Mouse (Mus musculus): ENCODE data around the gene Pitpnb. TPM values are rescaled to one million over a fixed set of nuclear protein-coding genes. Genes with fewer than 3 reads are reported as not detected.
A peak's percentile ranks its signal among the peaks of the same experiment; 100 is the strongest.

The Pitpnb gene
- polyA plus RNA-seq, 1 experiment from 2014 or later, result 120 TPM

DNA sequence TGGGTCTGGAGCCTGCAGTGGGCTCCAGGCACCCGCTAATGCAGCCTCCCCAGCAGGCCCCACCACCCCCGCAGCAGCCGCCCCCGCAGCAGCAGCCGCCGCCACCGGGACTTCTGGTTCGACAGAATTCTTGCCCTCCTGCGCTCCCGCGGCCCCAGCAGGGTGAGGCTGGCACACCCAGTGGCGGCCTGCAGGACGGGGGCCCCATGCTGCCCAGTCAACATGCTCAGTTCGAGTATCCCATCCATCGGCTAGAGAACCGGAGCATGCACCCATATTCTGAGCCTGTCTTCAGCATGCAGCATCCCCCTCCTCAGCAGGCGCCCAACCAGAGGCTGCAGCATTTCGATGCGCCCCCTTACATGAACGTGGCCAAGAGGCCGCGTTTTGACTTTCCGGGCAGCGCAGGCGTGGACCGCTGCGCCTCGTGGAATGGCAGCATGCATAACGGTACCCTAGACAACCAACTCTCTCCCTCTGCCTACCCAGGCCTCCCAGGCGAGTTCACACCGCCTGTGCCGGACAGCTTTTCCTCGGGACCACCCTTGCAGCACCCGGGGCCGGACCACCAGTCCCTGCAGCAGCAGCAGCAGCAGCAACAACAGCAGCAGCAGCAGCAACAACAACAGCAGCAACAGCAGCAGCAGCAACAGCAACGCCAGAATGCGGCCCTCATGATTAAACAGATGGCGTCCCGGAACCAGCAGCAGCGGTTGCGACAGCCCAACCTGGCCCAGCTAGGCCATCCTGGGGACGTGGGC lies 88.7 kb downstream of the Pitpnb start:
- Histone ChIP-seq H3K9ac (ENCODE audit: low read depth, low read length) (peak overlapping the region; percentile 100), H3K9me3 (ENCODE audit: control insufficient read depth, low read length) (no peaks in the 10 kb centered on the region), H3K27ac (ENCODE audit: low read depth, low read length) (peak overlapping the region; percentile 99), H3K27me3 (ENCODE audit: control insufficient read depth, insufficient read depth, low read length) (no peaks in the 10 kb centered on the region), H3K36me3 (ENCODE audit: control insufficient read depth, insufficient read depth, low read length) (peaks cover 6% of the 10 kb centered on the region), H3K4me3 (ENCODE audit: low read depth, low read length) (peak overlapping the region; percentile 98), H3K4me2 (replicated peaks; ENCODE audit: low read depth, low read length) (peak overlapping the region; percentile 98), H3K4me1 (replicated peaks; ENCODE audit: control insufficient read depth, insufficient read depth, low read length) (peaks cover 18% of the 10 kb centered on the region)
- under 1% methylated on average over 40 of the region's 42 CpGs for WGBS
- peak; percentile 70 for DNase-seq (ENCODE audit: low spot score)
- no peak for ATAC-seq (ENCODE audit: low FRiP score)

DNA sequence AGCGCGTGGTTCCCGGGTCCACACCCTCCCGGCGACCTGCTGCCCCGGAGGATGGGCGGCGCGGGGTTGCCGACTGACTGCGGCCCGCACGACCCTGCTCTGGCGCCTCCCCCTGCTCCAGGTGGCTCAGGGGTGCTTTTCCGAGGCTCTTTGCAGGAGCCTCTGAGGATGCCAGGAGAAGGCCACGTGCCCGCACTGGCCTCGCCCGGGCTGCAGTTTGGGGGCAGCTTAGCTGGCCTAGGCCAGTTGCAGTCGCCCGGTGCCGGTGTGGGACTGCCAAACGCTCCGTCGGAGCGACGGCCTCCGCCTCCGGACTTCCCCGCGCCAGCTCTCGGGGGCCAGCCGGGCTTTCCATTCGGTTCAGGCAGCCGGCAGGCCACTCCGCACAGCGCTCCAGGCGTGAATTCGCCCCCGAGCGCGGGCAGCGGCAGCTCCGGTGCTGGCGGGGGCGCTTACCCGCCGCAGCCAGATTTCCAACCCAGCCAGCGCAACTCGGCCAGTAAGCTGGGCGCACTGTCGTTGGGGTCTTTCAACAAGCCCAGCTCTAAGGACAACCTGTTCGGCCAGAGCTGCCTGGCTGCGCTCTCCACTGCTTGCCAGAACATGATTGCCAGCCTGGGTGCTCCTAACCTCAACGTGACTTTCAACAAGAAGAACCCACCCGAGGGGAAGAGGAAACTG lies 89.6 kb downstream of the Pitpnb start:
- no peaks in the 10 kb centered on the region for H3K9me3 ChIP-seq (ENCODE audit: control insufficient read depth, low read length)
- H3K4me2 ChIP-seq (replicated peaks; ENCODE audit: low read depth, low read length), result peak overlapping the region; percentile 98
- 1% methylated on average over 55 of the region's 56 CpGs for WGBS
- H3K27me3 ChIP-seq (ENCODE audit: control insufficient read depth, insufficient read depth, low read length), result no peaks in the 10 kb centered on the region
- DNase-seq (ENCODE audit: low spot score), result no peak
- H3K4me3 ChIP-seq (ENCODE audit: low read depth, low read length), result peak overlapping the region; percentile 98
- ATAC-seq (ENCODE audit: low FRiP score), result no peak
- peaks cover 12% of the 10 kb centered on the region for H3K4me1 ChIP-seq (replicated peaks; ENCODE audit: control insufficient read depth, insufficient read depth, low read length)
- peaks cover 6% of the 10 kb centered on the region for H3K36me3 ChIP-seq (ENCODE audit: control insufficient read depth, insufficient read depth, low read length)
- peak overlapping the region; percentile 100 for H3K9ac ChIP-seq (ENCODE audit: low read depth, low read length)
- peak overlapping the region; percentile 99 for H3K27ac ChIP-seq (ENCODE audit: low read depth, low read length)

DNA sequence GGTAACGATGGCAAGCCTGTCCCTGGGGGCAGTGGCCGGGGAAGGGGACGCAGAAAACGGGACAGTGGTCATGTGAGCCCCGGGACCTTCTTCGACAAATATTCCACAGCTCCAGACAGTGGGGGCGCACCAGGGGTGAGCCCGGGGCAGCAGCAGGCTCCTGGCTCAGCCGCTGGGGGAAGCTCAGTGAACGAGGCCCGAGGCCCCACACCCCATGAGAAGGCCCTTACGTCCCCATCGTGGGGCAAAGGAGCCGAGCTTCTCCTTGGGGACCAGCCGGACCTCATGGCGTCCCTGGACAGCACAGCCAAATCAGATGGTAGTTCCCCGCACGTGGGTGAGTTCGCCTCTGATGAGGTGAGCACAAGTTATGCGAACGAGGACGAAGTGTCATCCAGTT lies 90.3 kb downstream of the Pitpnb start:
- Histone ChIP-seq H3K9ac (ENCODE audit: low read depth, low read length) (peak overlapping the region; percentile 100), H3K4me2 (replicated peaks; ENCODE audit: low read depth, low read length) (peak overlapping the region; percentile 98), H3K4me3 (ENCODE audit: low read depth, low read length) (peak overlapping the region; percentile 98), H3K36me3 (ENCODE audit: control insufficient read depth, insufficient read depth, low read length) (peaks cover 6% of the 10 kb centered on the region), H3K4me1 (replicated peaks; ENCODE audit: control insufficient read depth, insufficient read depth, low read length) (peaks cover 12% of the 10 kb centered on the region), H3K9me3 (ENCODE audit: control insufficient read depth, low read length) (no peaks in the 10 kb centered on the region), H3K27me3 (ENCODE audit: control insufficient read depth, insufficient read depth, low read length) (no peaks in the 10 kb centered on the region), H3K27ac (ENCODE audit: low read depth, low read length) (peak overlapping the region; percentile 99)
- whole genome bisulfite sequencing, result 12% methylated on average over 22 of the region's 22 CpGs
- ATAC-seq (ENCODE audit: low FRiP score), result no peak
- peak; percentile 64 for DNase-seq (ENCODE audit: low spot score)

DNA sequence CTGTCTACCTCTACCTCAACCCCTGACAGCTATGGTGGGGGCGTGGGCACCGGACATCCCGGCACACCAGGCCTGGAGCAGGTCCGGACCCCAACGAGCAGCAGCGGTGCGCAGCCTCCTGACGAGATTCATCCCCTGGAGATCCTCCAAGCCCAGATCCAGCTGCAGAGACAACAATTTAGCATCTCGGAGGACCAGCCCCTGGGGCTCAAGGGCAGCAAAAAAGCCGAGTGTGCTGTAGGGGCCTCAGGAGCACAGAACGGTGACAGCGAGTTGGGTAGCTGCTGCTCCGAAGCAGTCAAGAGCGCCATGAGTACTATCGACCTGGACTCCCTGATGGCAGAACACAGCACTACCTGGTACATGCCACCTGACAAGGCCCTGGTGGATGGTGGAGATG lies 90.9 kb downstream of the Pitpnb start:
- H3K27ac ChIP-seq (ENCODE audit: low read depth, low read length), result peak overlapping the region; percentile 99
- peaks cover 6% of the 10 kb centered on the region for H3K36me3 ChIP-seq (ENCODE audit: control insufficient read depth, insufficient read depth, low read length)

DNA sequence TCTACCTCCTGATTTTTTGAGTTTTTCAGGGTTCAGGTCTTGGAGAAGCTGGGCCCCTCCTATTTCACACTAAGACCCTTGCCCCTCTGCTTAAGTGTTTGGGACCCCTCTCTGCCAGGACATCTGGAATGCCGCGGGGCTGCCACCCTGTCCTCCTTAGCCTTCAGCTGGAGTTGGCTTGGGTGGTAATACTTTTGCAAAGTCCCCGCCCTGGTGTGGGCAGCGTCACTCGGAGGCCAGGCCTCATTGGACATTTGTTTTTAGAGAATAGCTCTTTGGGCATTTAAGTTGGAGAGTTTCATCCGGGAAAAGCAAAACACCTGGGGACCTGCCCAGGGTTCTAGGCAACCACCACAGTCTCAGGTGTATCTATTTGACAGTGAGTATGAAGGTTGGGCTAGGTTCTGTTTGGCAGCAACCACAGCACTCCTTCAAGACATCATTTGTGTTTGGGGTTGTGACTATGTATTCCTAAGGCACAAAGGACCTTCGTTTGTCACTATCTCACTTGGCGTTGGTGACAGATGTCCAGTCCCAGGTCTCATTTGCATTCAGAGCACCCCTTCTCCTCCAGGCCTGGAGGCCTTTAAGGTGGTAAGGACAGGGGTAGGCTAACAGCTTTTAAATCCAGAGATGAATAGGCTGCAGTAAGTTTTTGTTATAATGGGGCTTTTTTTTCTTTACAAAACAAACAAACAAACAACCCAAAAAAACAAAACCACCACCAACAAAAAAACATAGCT lies 91.7 kb downstream of the Pitpnb start:
- H3K36me3 ChIP-seq (ENCODE audit: control insufficient read depth, insufficient read depth, low read length), result peaks cover 6% of the 10 kb centered on the region
- peaks cover 24% of the 10 kb centered on the region for H3K4me1 ChIP-seq (replicated peaks; ENCODE audit: control insufficient read depth, insufficient read depth, low read length)
- DNase-seq (ENCODE audit: low spot score) (peak; percentile 62), ATAC-seq (ENCODE audit: low FRiP score) (peak; percentile 55; the same call in 1 of the 2 replicates)
- peak overlapping the region; percentile 98 for H3K4me2 ChIP-seq (replicated peaks; ENCODE audit: low read depth, low read length)
- no peaks in the 10 kb centered on the region for H3K27me3 ChIP-seq (ENCODE audit: control insufficient read depth, insufficient read depth, low read length)
- peak overlapping the region; percentile 100 for H3K9ac ChIP-seq (ENCODE audit: low read depth, low read length)
- H3K9me3 ChIP-seq (ENCODE audit: control insufficient read depth, low read length), result no peaks in the 10 kb centered on the region
- H3K4me3 ChIP-seq (ENCODE audit: low read depth, low read length), result peak overlapping the region; percentile 98
- WGBS, result 27% methylated on average over 8 of the region's 8 CpGs
- H3K27ac ChIP-seq (ENCODE audit: low read depth, low read length), result peak overlapping the region; percentile 99

More for the DNA sequence above, 90.9 kb downstream of the Pitpnb start:
- Histone ChIP-seq H3K4me1 (replicated peaks; ENCODE audit: control insufficient read depth, insufficient read depth, low read length) (peaks cover 16% of the 10 kb centered on the region), H3K4me3 (ENCODE audit: low read depth, low read length) (peak overlapping the region; percentile 98), H3K9ac (ENCODE audit: low read depth, low read length) (peak overlapping the region; percentile 100), H3K4me2 (replicated peaks; ENCODE audit: low read depth, low read length) (peak overlapping the region; percentile 98), H3K9me3 (ENCODE audit: control insufficient read depth, low read length) (no peaks in the 10 kb centered on the region), H3K27me3 (ENCODE audit: control insufficient read depth, insufficient read depth, low read length) (no peaks in the 10 kb centered on the region)
- WGBS, result 34% methylated on average over 15 of the region's 15 CpGs
- DNase-seq (ENCODE audit: low spot score) (peak; percentile 56), ATAC-seq (ENCODE audit: low FRiP score) (no peak)

DNA sequence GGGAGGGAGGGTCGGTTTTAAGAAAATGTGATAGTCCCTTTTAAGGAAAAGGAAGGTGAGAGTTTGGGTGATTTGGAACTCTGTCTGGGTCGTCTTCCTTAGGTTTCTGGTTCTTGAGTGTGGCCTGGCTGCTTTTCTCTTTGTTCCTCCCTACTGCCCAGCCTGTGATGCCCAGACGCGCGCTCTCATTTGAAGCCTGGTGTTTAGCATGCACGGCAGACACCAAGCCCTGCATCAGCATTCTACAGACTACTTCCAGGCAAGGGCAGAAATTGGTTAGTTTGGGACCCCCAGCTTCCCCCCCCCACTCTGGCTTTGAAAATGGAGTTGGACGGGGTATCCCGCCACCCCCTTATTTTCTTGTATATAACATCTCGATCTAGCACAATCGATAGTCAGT lies 92.4 kb downstream of the Pitpnb start:
- Histone ChIP-seq H3K9ac (ENCODE audit: low read depth, low read length) (peak overlapping the region; percentile 100), H3K36me3 (ENCODE audit: control insufficient read depth, insufficient read depth, low read length) (peaks cover 6% of the 10 kb centered on the region), H3K4me3 (ENCODE audit: low read depth, low read length) (peak overlapping the region; percentile 98), H3K27ac (ENCODE audit: low read depth, low read length) (peak overlapping the region; percentile 99), H3K27me3 (ENCODE audit: control insufficient read depth, insufficient read depth, low read length) (no peaks in the 10 kb centered on the region), H3K4me2 (replicated peaks; ENCODE audit: low read depth, low read length) (peak overlapping the region; percentile 98), H3K4me1 (replicated peaks; ENCODE audit: control insufficient read depth, insufficient read depth, low read length) (peaks cover 30% of the 10 kb centered on the region), H3K9me3 (ENCODE audit: control insufficient read depth, low read length) (no peaks in the 10 kb centered on the region)
- ATAC-seq (ENCODE audit: low FRiP score), result peak; percentile 39; the same call in 1 of the 2 replicates
- 32% methylated on average over 10 of the region's 10 CpGs for WGBS
- peak; percentile 69 for DNase-seq (ENCODE audit: low spot score)

DNA sequence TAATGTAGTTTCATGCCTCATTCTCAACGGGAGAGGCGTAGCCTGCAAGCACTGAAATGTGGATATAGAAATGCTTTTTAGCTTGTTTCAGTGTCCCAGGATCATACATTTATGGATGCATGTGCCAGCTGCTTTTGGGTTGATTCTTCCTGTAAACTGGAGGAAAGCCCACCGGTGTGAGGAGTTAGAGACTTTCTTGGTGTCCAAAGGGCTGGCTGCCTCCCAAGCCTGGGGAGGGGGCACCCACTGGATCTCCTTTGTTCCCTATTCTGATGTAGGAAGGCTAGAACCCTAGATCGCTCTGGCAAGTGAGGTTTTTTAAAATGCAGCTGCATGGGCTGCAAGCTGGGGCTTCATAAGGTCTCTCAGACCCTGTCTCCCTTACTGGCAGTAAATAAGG lies 93.1 kb downstream of the Pitpnb start:
- 55% methylated on average over 4 of the region's 4 CpGs for WGBS
- Histone ChIP-seq H3K27me3 (ENCODE audit: control insufficient read depth, insufficient read depth, low read length) (no peaks in the 10 kb centered on the region), H3K9me3 (ENCODE audit: control insufficient read depth, low read length) (no peaks in the 10 kb centered on the region), H3K4me1 (replicated peaks; ENCODE audit: control insufficient read depth, insufficient read depth, low read length) (peaks cover 36% of the 10 kb centered on the region), H3K36me3 (ENCODE audit: control insufficient read depth, insufficient read depth, low read length) (peaks cover 6% of the 10 kb centered on the region), H3K27ac (ENCODE audit: low read depth, low read length) (peak overlapping the region; percentile 99; the same call in 1 of the 2 replicates), H3K9ac (ENCODE audit: low read depth, low read length) (peak overlapping the region; percentile 100), H3K4me3 (ENCODE audit: low read depth, low read length) (peak overlapping the region; percentile 98), H3K4me2 (replicated peaks; ENCODE audit: low read depth, low read length) (peak overlapping the region; percentile 98)
- ATAC-seq (ENCODE audit: low FRiP score), result no peak
- DNase-seq (ENCODE audit: low spot score), result no peak

DNA sequence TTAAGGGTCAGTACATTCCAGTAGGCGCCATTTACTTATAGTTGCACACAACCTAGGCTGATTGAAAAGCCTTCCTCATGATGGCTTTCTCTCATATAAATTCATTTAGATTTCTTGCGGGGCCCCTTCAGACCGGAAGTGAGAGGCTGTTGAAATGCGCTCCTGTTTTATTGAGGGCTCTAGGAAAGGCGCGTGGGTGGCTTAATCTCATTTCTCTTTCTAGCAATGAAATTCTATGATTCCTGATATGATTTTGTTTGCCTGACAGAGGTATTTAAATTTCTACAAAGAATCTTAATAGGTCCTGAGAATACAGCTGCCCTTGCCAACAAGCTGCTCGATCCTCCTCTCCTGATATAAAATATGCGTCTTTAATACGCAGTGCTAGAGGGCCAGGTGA lies 95.2 kb downstream of the Pitpnb start:
- no peak for DNase-seq (ENCODE audit: low spot score)
- peaks cover 35% of the 10 kb centered on the region for H3K4me1 ChIP-seq (replicated peaks; ENCODE audit: control insufficient read depth, insufficient read depth, low read length)
- 75% methylated on average over 9 of the region's 9 CpGs for WGBS
- peak overlapping the region; percentile 98 for H3K4me2 ChIP-seq (replicated peaks; ENCODE audit: low read depth, low read length)
- H3K36me3 ChIP-seq (ENCODE audit: control insufficient read depth, insufficient read depth, low read length), result no peaks in the 10 kb centered on the region; the same call in 1 of the 2 replicates
- H3K9me3 ChIP-seq (ENCODE audit: control insufficient read depth, low read length), result no peaks in the 10 kb centered on the region
- H3K27me3 ChIP-seq (ENCODE audit: control insufficient read depth, insufficient read depth, low read length), result no peaks in the 10 kb centered on the region
- no peak overlapping the region for H3K27ac ChIP-seq (ENCODE audit: low read depth, low read length)
- peak overlapping the region; percentile 98 for H3K4me3 ChIP-seq (ENCODE audit: low read depth, low read length)
- no peak for ATAC-seq (ENCODE audit: low FRiP score)
- H3K9ac ChIP-seq (ENCODE audit: low read depth, low read length), result 0 out of 2 replicates have a peak overlapping the region, but pooled peaks have one; percentile 1
